Mouse (Mus musculus): Measurements from ENCODE around the gene Tspan9. TPM values are rescaled to one million over a fixed set of nuclear protein-coding genes. Genes with fewer than 3 reads are reported as not detected.

The Tspan9 gene
- polyA plus RNA-seq, 1 experiment, result 312 TPM

DNA sequence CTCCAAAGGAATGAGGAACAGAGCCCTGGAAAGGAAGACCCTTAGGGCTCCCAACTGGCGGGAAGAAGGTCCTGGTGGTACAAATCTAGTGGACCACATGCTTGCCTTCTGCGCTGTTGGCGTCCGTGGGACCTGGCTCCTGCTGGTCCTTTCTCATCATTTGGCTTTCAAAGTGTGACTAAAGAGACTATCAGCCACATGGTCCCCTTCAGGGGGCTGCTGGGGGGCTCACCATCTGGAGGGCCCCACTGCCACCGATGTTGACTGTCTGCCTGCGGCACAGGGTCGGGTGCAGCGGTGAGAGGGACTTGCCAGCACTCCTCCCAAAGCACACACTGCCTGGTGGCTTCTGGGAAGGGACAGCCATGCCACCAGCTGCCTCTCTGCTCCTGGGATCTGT is 150.4 kb downstream of the Tspan9 start:
- H3K4me1 ChIP-seq (ENCODE audit: control insufficient read depth, insufficient read depth, low read length), result peaks cover 19% of the 10 kb centered on the region
- TF ChIP-seq POLR2A (IDR thresholded peaks at IDR 0.05; ENCODE audit: borderline replicate concordance, extremely low read depth, low read depth, low read length), result no peak
- TF ChIP-seq CTCF (IDR thresholded peaks at IDR 0.05; ENCODE audit: insufficient read depth, low read length), result no peak
- WGBS, result 90% methylated on average over 8 of the region's 8 CpGs
- DNase-seq, result no peak
- H3K4me3 ChIP-seq (replicated peaks; ENCODE audit: extremely low read depth, low read depth, low read length), result no peak overlapping the region

GRCm38 (mm10) chr6:127991509-127992176 is 151.8 kb downstream of the Tspan9 start:
- peak; percentile 59 for DNase-seq
- Histone ChIP-seq H3K4me3 (replicated peaks; ENCODE audit: extremely low read depth, low read depth, low read length) (no peak overlapping the region), H3K4me1 (ENCODE audit: control insufficient read depth, insufficient read depth, low read length) (peaks cover 19% of the 10 kb centered on the region)
- WGBS, result 32% methylated on average over 11 of the region's 11 CpGs
- TF ChIP-seq CTCF (IDR thresholded peaks at IDR 0.05; ENCODE audit: insufficient read depth, low read length) (no peak), POLR2A (IDR thresholded peaks at IDR 0.05; ENCODE audit: borderline replicate concordance, extremely low read depth, low read depth, low read length) (no peak)

DNA sequence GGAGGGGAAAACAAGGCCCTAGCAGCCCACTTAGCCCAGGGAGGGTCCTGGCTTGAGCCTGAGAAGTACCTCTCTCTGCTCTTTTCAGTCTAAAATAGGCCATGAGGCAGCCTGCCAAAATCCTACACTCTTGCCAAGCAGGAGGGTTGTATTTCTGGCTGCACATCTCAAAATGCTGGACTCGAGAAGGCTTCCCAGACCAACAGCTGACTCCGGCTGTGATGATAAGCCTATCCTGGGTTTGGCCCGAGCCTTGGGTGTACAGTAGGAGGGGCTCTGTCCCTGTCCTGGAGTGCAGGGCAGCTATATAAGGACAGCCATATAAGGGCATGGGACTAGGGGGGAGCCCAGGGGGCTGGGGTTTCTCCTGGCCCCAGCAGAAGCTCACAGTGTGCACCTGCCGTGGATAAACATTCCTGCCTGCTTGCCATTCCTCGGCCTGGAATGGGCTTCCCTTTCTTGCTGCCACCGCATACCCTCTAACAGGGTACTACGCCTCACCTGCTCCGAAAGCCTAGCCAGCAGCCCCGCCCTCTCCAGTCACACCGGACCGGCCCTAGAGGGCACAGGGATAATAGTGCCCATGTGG is 153.7 kb downstream of the Tspan9 start:
- peak; percentile 53 for DNase-seq
- Histone ChIP-seq H3K4me1 (ENCODE audit: control insufficient read depth, insufficient read depth, low read length) (peaks cover 19% of the 10 kb centered on the region), H3K4me3 (replicated peaks; ENCODE audit: extremely low read depth, low read depth, low read length) (no peak overlapping the region)
- no peak for TF ChIP-seq POLR2A (IDR thresholded peaks at IDR 0.05; ENCODE audit: borderline replicate concordance, extremely low read depth, low read depth, low read length)
- no peak for TF ChIP-seq CTCF (IDR thresholded peaks at IDR 0.05; ENCODE audit: insufficient read depth, low read length)
- 48% methylated on average over 11 of the region's 11 CpGs for WGBS

DNA sequence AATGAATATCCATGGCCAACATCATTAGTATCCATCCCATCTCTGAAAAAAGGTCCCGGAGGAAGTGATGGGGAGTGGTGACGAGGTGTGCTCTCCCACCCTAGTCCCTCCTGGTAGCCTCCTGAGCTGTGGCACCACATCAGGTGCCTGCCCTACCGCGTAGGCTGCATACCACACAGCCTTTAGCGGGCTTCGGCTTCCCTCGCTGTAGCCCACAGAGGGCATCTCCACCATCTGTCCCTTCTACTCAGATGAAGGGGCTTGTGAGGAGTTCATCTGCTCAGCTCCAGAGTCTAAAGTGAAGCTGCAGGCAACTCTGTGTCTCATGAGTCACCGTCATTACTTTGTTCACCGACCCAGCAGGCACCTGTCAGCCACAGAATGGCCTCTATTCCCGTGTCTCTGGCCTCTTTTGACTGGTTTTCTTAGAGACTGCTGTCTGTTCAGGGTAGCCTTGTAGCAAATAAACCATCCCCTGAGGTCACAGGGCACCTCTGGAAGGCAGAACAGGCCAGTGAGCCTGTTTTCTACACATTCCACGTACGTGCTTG is 154.4 kb downstream of the Tspan9 start:
- TF ChIP-seq POLR2A (IDR thresholded peaks at IDR 0.05; ENCODE audit: borderline replicate concordance, extremely low read depth, low read depth, low read length), result no peak
- no peak for TF ChIP-seq CTCF (IDR thresholded peaks at IDR 0.05; ENCODE audit: insufficient read depth, low read length)
- 79% methylated on average over 12 of the region's 12 CpGs for WGBS
- no peak for DNase-seq
- no peak overlapping the region for H3K4me3 ChIP-seq (replicated peaks; ENCODE audit: extremely low read depth, low read depth, low read length)
- H3K4me1 ChIP-seq (ENCODE audit: control insufficient read depth, insufficient read depth, low read length), result peaks cover 17% of the 10 kb centered on the region

- no peak for TF ChIP-seq POLR2A (IDR thresholded peaks at IDR 0.05; ENCODE audit: borderline replicate concordance, extremely low read depth, low read depth, low read length)
- no peak for TF ChIP-seq CTCF (IDR thresholded peaks at IDR 0.05; ENCODE audit: insufficient read depth, low read length)
- DNase-seq, result no peak
- peaks cover 9% of the 10 kb centered on the region for H3K4me1 ChIP-seq (ENCODE audit: control insufficient read depth, insufficient read depth, low read length)
- H3K4me3 ChIP-seq (replicated peaks; ENCODE audit: extremely low read depth, low read depth, low read length), result no peak overlapping the region
- WGBS, result 62% methylated on average over 14 of the region's 14 CpGs
Measured at GRCm38 (mm10) chr6:127987374-127987773, 156.0 kb downstream of the Tspan9 start.

DNA sequence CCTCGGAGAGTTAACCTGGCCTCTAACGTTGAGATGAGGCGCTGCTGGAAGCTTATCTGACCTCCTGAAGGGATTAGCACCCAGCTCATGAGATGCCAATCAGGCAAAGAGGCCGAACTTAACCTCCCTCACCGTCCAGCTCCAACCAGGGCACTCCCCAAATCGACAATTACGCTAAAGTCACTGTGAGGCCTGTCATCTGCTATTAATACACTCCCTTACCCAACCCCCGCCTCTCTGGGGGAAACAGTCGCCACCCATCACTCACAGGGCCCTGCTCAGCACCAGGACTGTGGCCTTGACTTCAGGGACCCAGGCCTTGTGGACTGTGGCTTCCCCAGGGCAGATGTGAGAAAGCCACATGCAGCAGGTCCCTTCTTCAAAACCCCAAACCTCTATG is 157.0 kb downstream of the Tspan9 start:
- no peak for DNase-seq
- Histone ChIP-seq H3K4me3 (replicated peaks; ENCODE audit: extremely low read depth, low read depth, low read length) (no peak overlapping the region), H3K4me1 (ENCODE audit: control insufficient read depth, insufficient read depth, low read length) (no peaks in the 10 kb centered on the region; the same call in 1 of the 2 replicates)
- WGBS, result 43% methylated on average over 9 of the region's 9 CpGs
- TF ChIP-seq CTCF (IDR thresholded peaks at IDR 0.05; ENCODE audit: insufficient read depth, low read length) (no peak), POLR2A (IDR thresholded peaks at IDR 0.05; ENCODE audit: borderline replicate concordance, extremely low read depth, low read depth, low read length) (no peak)

- Histone ChIP-seq H3K4me3 (replicated peaks; ENCODE audit: extremely low read depth, low read depth, low read length) (no peak overlapping the region), H3K4me1 (ENCODE audit: control insufficient read depth, insufficient read depth, low read length) (no peaks in the 10 kb centered on the region)
- TF ChIP-seq POLR2A (IDR thresholded peaks at IDR 0.05; ENCODE audit: borderline replicate concordance, extremely low read depth, low read depth, low read length) (no peak), CTCF (IDR thresholded peaks at IDR 0.05; ENCODE audit: insufficient read depth, low read length) (no peak)
- no peak for DNase-seq
- WGBS, result 40% methylated on average over 8 of the region's 8 CpGs
Measured at GRCm38 (mm10) chr6:127981176-127981575, 162.2 kb downstream of the Tspan9 start.

DNA sequence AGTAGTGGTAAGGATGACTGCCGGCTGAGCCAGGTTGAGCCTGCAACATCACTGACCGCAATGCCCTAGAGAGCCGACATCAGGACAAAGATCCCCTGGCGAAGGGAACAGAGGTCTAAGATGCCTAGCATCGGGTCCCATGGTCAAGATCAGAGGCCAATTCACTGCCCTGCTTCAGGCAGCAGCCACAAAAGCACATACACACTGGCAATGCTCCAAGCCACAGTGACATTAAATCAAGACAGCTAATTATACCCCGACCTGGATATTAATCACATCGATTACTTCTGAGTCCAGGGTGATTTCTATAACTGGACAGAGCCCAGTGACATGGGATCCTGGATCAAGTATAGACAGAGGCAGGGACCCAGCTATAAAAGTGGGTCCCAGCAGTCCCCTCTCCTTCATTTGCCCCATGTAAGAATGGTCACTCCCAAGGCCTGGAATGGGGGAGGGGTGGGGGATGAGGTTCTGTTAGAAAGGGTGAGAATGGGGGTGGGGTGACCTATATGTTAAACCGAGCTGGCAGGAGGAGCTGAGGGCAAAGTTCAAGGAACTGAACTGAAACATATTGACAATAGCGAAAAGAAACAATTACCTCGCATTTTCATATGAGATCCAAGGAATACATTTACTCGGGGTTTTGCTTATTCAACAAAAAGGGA is 162.9 kb downstream of the Tspan9 start:
- Histone ChIP-seq H3K4me1 (ENCODE audit: control insufficient read depth, insufficient read depth, low read length) (no peaks in the 10 kb centered on the region), H3K4me3 (replicated peaks; ENCODE audit: extremely low read depth, low read depth, low read length) (no peak overlapping the region)
- no peak for DNase-seq
- 70% methylated on average over 11 of the region's 11 CpGs for WGBS
- TF ChIP-seq CTCF (IDR thresholded peaks at IDR 0.05; ENCODE audit: insufficient read depth, low read length), result no peak
- no peak for TF ChIP-seq POLR2A (IDR thresholded peaks at IDR 0.05; ENCODE audit: borderline replicate concordance, extremely low read depth, low read depth, low read length)

- no peak for TF ChIP-seq POLR2A (IDR thresholded peaks at IDR 0.05; ENCODE audit: borderline replicate concordance, extremely low read depth, low read depth, low read length)
- TF ChIP-seq CTCF (IDR thresholded peaks at IDR 0.05; ENCODE audit: insufficient read depth, low read length), result no peak
- H3K4me3 ChIP-seq (replicated peaks; ENCODE audit: extremely low read depth, low read depth, low read length), result no peak overlapping the region
- 94% methylated on average over 5 of the region's 5 CpGs for WGBS
Measured at GRCm38 (mm10) chr6:127979831-127980230, 163.6 kb downstream of the Tspan9 start.

More at GRCm38 (mm10) chr6:127979831-127980230, 163.6 kb downstream of the Tspan9 start:
- no peaks in the 10 kb centered on the region for H3K4me1 ChIP-seq (ENCODE audit: control insufficient read depth, insufficient read depth, low read length)
- no peak for DNase-seq
